Mouse (Mus musculus): ENCODE data around the gene Cdh4. TPM values are rescaled to one million over a fixed set of nuclear protein-coding genes. Genes with fewer than 3 reads are reported as not detected.

The Cdh4 gene
- 0.94 TPM for polyA plus RNA-seq (2015; fragmentation: Illumina TruSeq; extraction: RNeasy Lipid Tissue Mini Kit (QIAGEN cat#74804); ENCODE audit: insufficient read depth, low replicate concordance)

DNA sequence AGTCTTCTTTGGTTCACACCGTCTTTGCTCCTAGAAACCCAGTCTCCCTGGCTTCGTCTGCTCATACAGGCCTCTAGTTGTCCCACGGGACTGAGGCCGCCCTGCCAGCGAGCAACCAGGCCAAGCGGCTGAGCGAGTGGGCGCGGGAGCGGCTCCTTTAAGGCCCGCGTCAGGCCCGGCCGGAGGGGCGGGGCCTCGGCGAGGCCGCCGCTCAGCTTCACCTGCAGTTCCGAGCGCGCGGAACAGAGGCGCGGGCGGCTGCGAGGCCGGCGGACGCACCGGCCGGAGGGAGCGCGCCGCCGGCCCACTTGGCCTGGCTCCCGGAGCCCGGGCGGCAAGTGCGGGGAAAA is at the start of gene Cdh4:
TSS of gene Cdh4 (plus strand) at position 241 of the 350 bp plus-strand sequence.

